Mouse (Mus musculus): Measurements from ENCODE around the gene Riox1.

Gene Riox1

GRCm38 (mm10) chr12:83950840-83951701 lies 663 bp downstream of the Riox1 start:
- peak; percentile 91 for DNase-seq

- peak; percentile 91 for DNase-seq
Observed at GRCm38 (mm10) chr12:83951711-83952575, 1.5 kb downstream of the Riox1 start.

DNA sequence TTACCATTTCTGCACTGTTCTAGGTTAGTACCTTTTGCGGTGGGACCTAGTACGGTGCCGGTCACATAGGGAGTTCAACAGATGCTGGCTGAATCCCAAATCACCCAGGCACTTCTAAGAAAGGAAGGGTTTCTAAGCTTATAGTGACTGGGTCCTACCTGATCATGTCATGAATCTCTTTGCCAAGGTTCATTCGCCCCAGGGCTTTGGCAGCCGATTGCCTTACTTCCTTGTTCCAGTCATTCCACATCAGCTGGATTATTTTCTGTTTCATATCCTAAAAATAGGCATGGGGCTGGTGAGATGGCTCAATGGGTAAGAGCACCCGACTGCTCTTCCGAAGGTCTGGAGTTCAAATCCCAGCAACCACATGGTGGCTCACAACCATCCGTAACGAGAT lies 7.9 kb downstream of the Riox1 start:
- no peak for DNase-seq

- no peak for DNase-seq
Observed at GRCm38 (mm10) chr12:83965235-83965634, 14.8 kb downstream of the Riox1 start.

GRCm38 (mm10) chr12:83972117-83972516 lies 21.7 kb downstream of the Riox1 start:
- DNase-seq = no peak

DNA sequence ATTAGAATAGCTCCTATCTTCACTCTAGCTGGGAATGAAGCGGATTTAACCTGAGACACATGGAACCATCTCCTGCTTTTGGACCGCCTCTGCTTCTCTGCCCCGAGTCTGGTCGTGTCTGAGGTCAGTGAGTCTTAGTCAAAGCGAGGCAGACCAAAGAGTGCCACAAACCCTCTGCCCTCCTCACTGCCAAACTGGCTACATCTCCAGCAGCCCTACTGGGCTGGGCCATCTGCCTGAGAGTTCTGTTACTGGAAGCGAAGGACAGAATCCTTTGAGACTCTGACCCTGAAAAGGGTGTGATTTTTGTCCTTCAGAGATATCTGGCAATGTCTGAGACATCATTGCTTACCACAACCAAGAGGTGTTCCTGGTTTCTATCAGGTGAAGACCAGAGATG lies 28.5 kb downstream of the Riox1 start:
- no peak for DNase-seq

GRCm38 (mm10) chr12:83981615-83982014 lies 31.2 kb downstream of the Riox1 start:
- no peak for DNase-seq

GRCm38 (mm10) chr12:83984752-83985151 lies 34.3 kb downstream of the Riox1 start, which contains the start of gene Heatr4:
Heatr4 (minus strand) TSS chr12:83984852.
- DNase-seq = no peak

DNA sequence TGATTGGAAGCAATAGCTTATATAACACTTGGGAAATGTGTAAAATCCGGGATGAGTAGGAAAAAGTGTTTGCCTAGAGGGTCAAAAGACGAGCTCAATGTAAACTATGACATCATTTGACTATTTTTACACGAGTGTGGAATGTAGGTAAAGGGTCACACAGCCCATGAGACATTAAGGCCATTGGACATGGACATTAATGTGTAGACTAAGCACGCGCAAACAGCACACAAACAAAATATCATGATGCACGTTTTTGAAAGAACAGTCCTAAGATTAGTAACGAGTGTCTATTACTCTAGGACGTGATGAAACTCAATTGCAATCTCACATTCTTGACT lies 36.8 kb downstream of the Riox1 start:
- DNase-seq = no peak

DNA sequence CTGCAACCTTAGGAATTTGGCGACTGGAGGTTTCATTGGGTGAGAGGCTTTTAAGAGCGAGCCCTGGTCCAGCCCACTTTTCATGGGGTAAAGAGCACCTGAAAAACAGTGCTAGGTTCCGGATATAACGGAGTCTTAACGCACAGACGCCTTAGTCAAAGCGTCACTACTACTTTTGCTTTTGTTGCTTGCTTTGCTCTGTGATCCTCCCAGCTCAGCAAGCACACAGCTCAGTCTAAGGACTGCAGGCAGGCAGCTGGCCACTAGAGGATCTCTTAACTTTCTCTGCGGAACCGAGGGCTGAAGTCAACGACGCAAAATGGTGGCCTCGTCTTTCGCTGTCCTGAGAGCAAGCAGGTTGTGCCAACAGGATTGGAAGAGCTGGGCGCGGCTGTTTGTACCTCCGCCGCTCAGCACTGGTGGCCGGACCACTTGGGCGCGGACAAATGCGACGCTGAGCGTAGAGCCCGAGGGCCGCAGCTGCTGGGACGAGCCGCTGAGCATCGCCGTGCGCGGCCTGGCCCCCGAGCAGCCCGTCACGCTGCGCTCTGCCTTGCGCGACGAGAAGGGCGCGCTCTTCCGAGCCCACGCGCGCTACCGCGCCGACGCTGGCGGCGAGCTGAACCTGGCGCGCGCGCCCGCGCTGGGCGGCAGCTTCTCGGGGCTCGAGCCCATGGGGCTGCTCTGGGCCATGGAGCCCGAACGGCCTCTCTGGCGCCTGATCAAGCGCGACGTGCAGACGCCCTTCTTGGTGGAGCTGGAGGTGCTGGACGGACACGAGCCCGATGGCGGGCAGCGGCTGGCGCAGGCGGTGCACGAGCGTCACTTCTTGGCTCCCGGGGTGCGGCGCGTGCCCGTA lies 37.4 kb downstream of the Riox1 start, which contains the start of gene Acot2:
TSS of gene Acot2 (plus strand) at position 279 of the 859 bp plus-strand sequence.
- peak; percentile 98 for DNase-seq

- DNase-seq = no peak
Observed at GRCm38 (mm10) chr12:83988483-83988882, 38.1 kb downstream of the Riox1 start.

GRCm38 (mm10) chr12:83989378-83989777 lies 39.0 kb downstream of the Riox1 start:
- DNase-seq = no peak

- no peak for DNase-seq
Observed at GRCm38 (mm10) chr12:83997221-83997620, 46.8 kb downstream of the Riox1 start.

DNA sequence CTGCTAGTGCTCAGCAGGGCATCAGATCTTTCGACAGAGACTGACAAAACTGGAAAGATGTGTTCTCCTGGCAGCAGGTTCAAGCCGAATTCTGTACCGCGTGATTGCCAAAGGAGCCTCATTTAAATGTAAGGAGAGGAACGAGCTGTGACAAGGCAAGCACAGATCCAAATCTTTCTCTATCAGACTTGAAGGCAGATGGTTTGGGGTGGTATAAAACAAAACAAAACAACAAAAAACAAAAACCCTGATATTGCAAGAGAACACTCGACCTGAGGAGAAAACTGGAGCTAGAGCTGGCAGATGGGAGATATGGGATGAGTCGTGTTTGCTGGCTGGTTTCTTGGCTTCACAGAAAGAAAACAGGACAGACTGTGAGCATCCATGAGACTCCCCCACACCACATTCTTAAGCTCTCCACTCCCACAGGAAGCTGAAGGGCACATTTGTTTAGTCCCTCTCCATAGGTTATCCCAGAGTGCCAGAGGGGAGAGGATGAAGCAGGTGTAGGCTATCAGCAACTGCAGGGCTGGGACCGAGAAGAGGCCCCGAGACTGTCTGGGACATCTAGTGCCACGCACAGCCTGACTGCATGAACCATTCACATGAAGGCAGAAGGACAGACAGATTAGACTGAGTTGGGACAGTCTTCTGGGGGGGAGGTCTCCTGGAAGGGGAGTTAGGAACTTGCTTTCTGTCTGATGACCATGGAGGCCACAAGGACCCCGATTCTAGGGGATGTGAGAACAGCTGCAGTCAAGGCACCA lies 48.1 kb downstream of the Riox1 start:
- DNase-seq = no peak

DNA sequence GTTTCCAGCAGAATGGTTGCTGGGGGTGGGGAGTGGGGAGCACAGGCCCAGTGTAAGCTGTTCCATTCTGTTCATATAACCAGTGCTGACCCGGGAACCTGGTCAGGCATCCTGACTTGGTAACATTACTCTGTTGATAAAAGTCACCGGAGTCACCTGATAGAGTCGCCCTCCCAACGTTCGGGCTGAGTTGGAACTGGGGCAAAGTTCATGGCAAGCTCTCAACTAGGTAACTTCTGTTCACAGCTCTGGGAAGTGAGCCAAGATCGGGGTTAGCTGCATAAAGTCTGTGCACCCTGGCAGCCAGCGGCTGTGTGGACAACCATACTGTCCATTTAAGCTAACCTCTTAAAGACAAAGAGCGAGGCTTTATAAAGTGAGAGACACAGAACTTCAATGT lies 48.8 kb downstream of the Riox1 start:
- peak; percentile 96 for DNase-seq

DNA sequence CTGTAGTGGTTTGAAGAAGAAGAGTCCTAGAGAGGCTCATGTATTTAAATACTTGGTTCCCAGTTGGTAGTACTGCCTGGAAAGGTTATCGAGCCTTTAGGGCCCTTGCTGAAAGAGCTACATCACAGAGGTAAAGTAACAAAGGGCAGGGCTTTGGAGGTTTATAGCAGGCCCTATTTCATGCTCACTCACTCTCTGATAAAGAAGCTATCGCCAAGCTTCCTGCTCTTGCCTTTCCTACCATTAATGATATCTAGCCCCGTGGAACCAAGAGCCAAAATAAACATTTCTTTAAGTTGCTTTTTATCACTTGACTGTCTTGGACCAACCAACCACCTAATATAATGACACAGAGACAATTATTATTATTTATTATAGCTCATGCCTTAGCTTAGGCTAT lies 50.0 kb downstream of the Riox1 start:
- DNase-seq = no peak
